Comparison of ENCODE assay signal across 8 mouse cellular contexts in the genomic region with DNA sequence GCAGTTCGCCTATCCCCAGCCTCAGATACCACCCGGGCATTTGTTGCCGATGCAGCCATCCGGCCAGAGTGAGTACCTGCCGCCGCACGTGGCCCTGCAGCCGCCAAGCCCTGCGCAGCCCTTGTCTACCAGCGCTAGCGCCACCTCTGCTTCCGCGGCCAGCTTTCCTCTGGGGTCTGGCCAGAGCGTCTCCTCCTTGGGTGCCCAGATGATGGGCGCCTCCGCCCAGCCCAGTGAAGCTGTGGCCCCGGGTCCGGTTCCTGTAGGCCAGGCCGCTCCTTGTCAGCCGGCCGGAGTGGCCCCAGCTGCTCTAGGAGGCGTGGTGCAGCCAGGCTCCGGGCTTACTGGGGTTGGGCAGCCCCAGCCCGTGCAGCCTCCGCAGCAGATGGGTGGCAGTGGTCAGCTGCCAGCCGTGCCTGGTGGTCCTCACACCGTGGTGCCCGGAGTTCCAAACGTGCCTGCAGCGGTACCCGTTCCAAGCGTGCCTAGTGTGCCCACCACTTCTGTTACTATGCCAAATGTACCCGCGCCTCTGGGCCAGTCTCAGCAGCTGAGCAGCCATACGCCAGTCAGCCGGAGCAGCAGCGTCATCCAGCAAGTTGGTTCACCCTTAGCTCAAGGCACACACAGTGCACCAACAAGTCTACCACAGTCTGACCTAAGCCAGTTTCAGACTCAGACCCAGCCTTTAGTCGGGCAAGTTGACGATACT. TPM values are rescaled to one million over a fixed set of nuclear protein-coding genes. Genes with fewer than 3 reads are reported as not detected.
DNase-seq lines count a peak whose midpoint lies in the region; ATAC-seq and TF ChIP-seq lines count a peak whose summit lies in the region.

No protein-coding gene starts in this region.

- peak; percentile 35 for ATAC-seq in forebrain, embryonic 14.5 days
- ATAC-seq in neural tube, embryonic 15.5 days (ENCODE audit: low FRiP score), result peak; percentile 22

- H3K27ac ChIP-seq in forebrain, embryonic 14.5 days (ENCODE audit: low read depth, low read length), result peak overlapping the region; percentile 98
- H3K27ac ChIP-seq in neural tube, embryonic 15.5 days (replicated peaks), result peak overlapping the region; percentile 99

- peaks cover 19% of the 10 kb centered on the region for H3K36me3 ChIP-seq in E14TG2a.4 (ENCODE audit: insufficient read depth, low read length)
- no peaks in the 10 kb centered on the region for H3K36me3 ChIP-seq in forebrain, embryonic 14.5 days (ENCODE audit: control insufficient read depth, insufficient read depth, low read length)
- no peaks in the 10 kb centered on the region for H3K36me3 ChIP-seq in neural tube, embryonic 15.5 days

- peak overlapping the region; percentile 92 for H3K4me3 ChIP-seq in E14TG2a.4 (replicated peaks; ENCODE audit: low read length)
- peak overlapping the region; percentile 99 for H3K4me3 ChIP-seq in forebrain, embryonic 14.5 days (ENCODE audit: low read depth, low read length)
- H3K4me3 ChIP-seq in lung, adult 2 months (replicated peaks; ENCODE audit: extremely low read depth, low read depth, low read length), result peak overlapping the region; percentile 50
- peak overlapping the region; percentile 97 for H3K4me3 ChIP-seq in neural tube, embryonic 15.5 days (replicated peaks)

- TF ChIP-seq POLR2A in lung, adult 2 months (IDR thresholded peaks at IDR 0.05; ENCODE audit: borderline replicate concordance, extremely low read depth, low read depth, low read length), result no peak

- H3K9me3 ChIP-seq in E14TG2a.4 (ENCODE audit: low read length), result no peaks in the 10 kb centered on the region
- no peaks in the 10 kb centered on the region for H3K9me3 ChIP-seq in forebrain, embryonic 14.5 days (replicated peaks; ENCODE audit: control insufficient read depth, low read length)
- H3K9me3 ChIP-seq in neural tube, embryonic 15.5 days (replicated peaks), result no peaks in the 10 kb centered on the region

- H3K4me2 ChIP-seq in forebrain, embryonic 14.5 days (ENCODE audit: low read length), result peak overlapping the region; percentile 98
- peak overlapping the region; percentile 84 for H3K4me2 ChIP-seq in neural tube, embryonic 15.5 days

- peak overlapping the region; percentile 97 for H3K9ac ChIP-seq in forebrain, embryonic 14.5 days (ENCODE audit: low read length)
- H3K9ac ChIP-seq in neural tube, embryonic 15.5 days (replicated peaks), result peak overlapping the region; percentile 97

- intact Hi-C loops in heart, postnatal 14 days (cut with DNase I), result loop anchor here (2.0 to 10.0 kb wide), 6 partner anchors 70 to 572 kb away; a partner anchor contains a TSS

- TF ChIP-seq CTCF in E14TG2a.4 (conservative IDR thresholded peaks at IDR 0.05; ENCODE audit: low read length), result no peak
- no peak for TF ChIP-seq CTCF in lung, adult 2 months (IDR thresholded peaks at IDR 0.05; ENCODE audit: insufficient read depth, low read length)

- peaks cover 10% of the 10 kb centered on the region for H3K27me3 ChIP-seq in E14TG2a.4 (ENCODE audit: insufficient read depth, low read length)
- no peaks in the 10 kb centered on the region for H3K27me3 ChIP-seq in forebrain, embryonic 14.5 days (replicated peaks; ENCODE audit: control insufficient read depth, insufficient read depth, low read length)
- H3K27me3 ChIP-seq in neural tube, embryonic 15.5 days (replicated peaks), result no peaks in the 10 kb centered on the region

- DNase-seq in c-Kit-negative CD71-positive TER-119-positive erythroid progenitor cells, embryonic 14.5 days (ENCODE audit: low read depth, low spot score), result peak; percentile 53
- peak; percentile 55 for DNase-seq in forebrain, embryonic 14.5 days (ENCODE audit: low spot score)
- DNase-seq in heart, postnatal 14 days, result peak; percentile 52 to 62
- DNase-seq in layer of hippocampus, adult 18-20 months (ENCODE audit: low spot score in 2 of 2), result peak; percentile 42 to 55
- peak; percentile 65 for DNase-seq in lung, adult 2 months
- peak; percentile 50 for DNase-seq in testis, postnatal 14 days (ENCODE audit: low spot score)

- H3K4me1 ChIP-seq in E14TG2a.4 (replicated peaks; ENCODE audit: low read depth, low read length), result peaks cover 37% of the 10 kb centered on the region
- H3K4me1 ChIP-seq in forebrain, embryonic 14.5 days (ENCODE audit: control insufficient read depth, insufficient read depth, low read length), result peaks cover 19% of the 10 kb centered on the region
- peaks cover 2% of the 10 kb centered on the region; the same call in 1 of the 2 replicates for H3K4me1 ChIP-seq in lung, adult 2 months (ENCODE audit: control insufficient read depth, insufficient read depth, low read length)
- peaks cover 23% of the 10 kb centered on the region for H3K4me1 ChIP-seq in neural tube, embryonic 15.5 days

- WGBS in forebrain, embryonic 14.5 days, result under 1% methylated on average over 39 of the region's 39 CpGs
- WGBS in lung, adult 2 months, result under 1% methylated on average over 39 of the region's 39 CpGs
- WGBS in neural tube, embryonic 15.5 days, result under 1% methylated on average over 38 of the region's 39 CpGs

RNA-seq across cellular contexts. Expression of a gene that starts 2.4 kb away (rescaled TPM):
- 9.2 and 9.7 TPM in 2 replicates for polyA plus RNA-seq in forebrain, embryonic 14.5 days (2014; fragmentation: Nextera tagmentation; extraction: Ambion mirVana)
- 10 to 100 TPM; 25.1 to 27.5 TPM for total RNA-seq in heart, postnatal 14 days (2021)
- total RNA-seq in layer of hippocampus, adult 18-20 months (2021), result 10 to 100 TPM; 41.0 to 43.1 TPM
- 15.5 and 24.3 TPM in 2 replicates for polyA plus RNA-seq in lung, adult 2 months (2012; rRNA removed)
- 7.7 and 8.6 TPM in 2 replicates for polyA plus RNA-seq in neural tube, embryonic 15.5 days (2015; fragmentation: Nextera tagmentation; extraction: Ambion mirVana)

Comparison
In these comparisons a context has a peak if more than half of its experiments do, and no peak if none do; other contexts are left out.
1. Peak in every context shown above with its lines: DNase-seq, ATAC-seq, H3K4me3 ChIP-seq and H3K27ac ChIP-seq.